Mouse (Mus musculus): ENCODE measurements around the gene Rassf3. TPM values are rescaled to one million over a fixed set of nuclear protein-coding genes. Genes with fewer than 3 reads are reported as not detected.

The Rassf3 gene
- polyA plus RNA-seq, 1 experiment from 2014 or later, result 21.0 TPM

DNA sequence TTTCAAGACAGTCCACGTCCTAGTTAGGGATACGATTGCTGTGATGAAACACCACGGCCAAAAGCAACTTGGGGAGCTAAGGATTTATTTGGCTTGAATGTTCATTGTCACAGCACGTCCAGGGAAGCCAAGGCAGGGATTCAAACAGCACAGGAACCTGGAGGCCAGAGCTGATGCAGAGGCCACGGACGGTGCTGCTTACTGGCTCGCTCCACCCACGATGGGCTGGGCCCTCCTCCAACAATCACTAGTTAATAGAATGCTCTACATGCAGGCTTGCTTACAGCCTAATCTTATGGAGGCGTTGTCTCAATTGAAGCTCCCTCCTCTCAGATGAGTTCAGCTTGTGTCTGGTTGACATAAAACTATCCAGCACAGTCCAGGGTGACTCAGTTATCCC is 108.4 kb downstream of the Rassf3 start:
- no peak overlapping the region for H3K4me2 ChIP-seq
- WGBS, result 85% methylated on average over 9 of the region's 9 CpGs
- no peaks in the 10 kb centered on the region for H3K27me3 ChIP-seq (ENCODE audit: insufficient read depth, low read length)
- 0 out of 2 replicates have a peak, but pooled peaks cover 15% of the 10 kb centered on the region for H3K36me3 ChIP-seq (ENCODE audit: insufficient read depth)
- H3K27ac ChIP-seq (ENCODE audit: low read depth), result no peak overlapping the region
- no peak overlapping the region for H3K9ac ChIP-seq
- DNase-seq (no peak), ATAC-seq (ENCODE audit: insufficient read depth) (no peak)
- no peak for TF ChIP-seq CTCF (IDR thresholded peaks at IDR 0.05; ENCODE audit: low read depth)
- no peak overlapping the region for H3K4me3 ChIP-seq (ENCODE audit: low read depth, low read length)
- H3K9me3 ChIP-seq (ENCODE audit: low read depth, low read length), result no peaks in the 10 kb centered on the region
- H3K4me1 ChIP-seq (ENCODE audit: insufficient read depth), result peaks cover 9% of the 10 kb centered on the region

DNA sequence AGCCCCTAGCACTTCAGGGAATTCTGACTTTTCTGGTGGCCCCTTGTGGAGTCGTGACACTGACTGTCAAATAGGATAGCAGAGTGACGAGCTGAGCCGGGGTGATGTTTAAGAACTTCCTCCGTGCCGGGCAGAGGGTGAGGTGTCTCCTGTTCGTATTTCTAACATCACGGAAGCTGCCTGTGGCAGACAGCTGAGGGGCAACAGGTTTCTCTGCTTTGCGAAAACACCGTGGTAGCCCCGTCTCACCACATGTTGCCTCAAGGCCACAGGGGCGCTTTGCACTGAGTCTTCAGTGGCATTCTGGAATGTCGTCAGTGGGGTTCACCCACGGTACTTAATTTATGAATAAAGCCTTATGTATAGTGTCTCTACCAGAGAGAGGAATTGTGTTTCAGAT is 108.9 kb downstream of the Rassf3 start:
- Histone ChIP-seq H3K9me3 (ENCODE audit: low read depth, low read length) (no peaks in the 10 kb centered on the region), H3K9ac (no peak overlapping the region), H3K4me1 (ENCODE audit: insufficient read depth) (peaks cover 9% of the 10 kb centered on the region), H3K4me3 (ENCODE audit: low read depth, low read length) (no peak overlapping the region), H3K27ac (ENCODE audit: low read depth) (no peak overlapping the region), H3K4me2 (no peak overlapping the region), H3K36me3 (ENCODE audit: insufficient read depth) (0 out of 2 replicates have a peak, but pooled peaks cover 15% of the 10 kb centered on the region), H3K27me3 (ENCODE audit: insufficient read depth, low read length) (no peaks in the 10 kb centered on the region)
- no peak for TF ChIP-seq CTCF (IDR thresholded peaks at IDR 0.05; ENCODE audit: low read depth)
- DNase-seq (no peak), ATAC-seq (ENCODE audit: insufficient read depth) (no peak)
- 61% methylated on average over 13 of the region's 13 CpGs for whole genome bisulfite sequencing

DNA sequence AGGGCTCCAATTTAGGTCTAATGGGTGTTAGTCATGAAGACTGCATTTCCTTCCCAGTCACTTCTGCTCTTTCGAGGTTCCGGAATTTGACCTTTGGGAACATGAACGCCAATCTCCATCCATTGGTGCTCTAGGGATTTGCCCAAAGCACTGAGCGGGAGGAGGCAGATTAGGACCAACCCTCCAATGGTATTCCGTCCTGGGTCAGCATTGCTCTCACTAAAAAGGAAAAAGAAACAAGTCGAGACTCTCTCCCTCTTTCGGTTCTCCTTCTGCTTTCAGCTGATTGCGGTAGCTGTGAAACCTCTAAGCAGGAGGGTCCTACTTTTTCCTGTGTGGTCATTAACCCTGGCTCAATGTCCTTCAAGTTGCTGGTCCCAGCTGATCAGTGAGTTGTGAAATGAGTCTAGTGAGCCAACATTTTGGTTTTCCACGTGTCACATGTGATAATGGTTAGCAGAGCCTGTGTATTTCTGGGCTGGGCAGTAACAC is 110.3 kb downstream of the Rassf3 start:
- Histone ChIP-seq H3K4me2 (peak overlapping the region; percentile 93), H3K9me3 (ENCODE audit: low read depth, low read length) (no peaks in the 10 kb centered on the region), H3K27me3 (ENCODE audit: insufficient read depth, low read length) (no peaks in the 10 kb centered on the region), H3K27ac (ENCODE audit: low read depth) (no peak overlapping the region), H3K4me1 (ENCODE audit: insufficient read depth) (peaks cover 9% of the 10 kb centered on the region), H3K36me3 (ENCODE audit: insufficient read depth) (0 out of 2 replicates have a peak, but pooled peaks cover 9% of the 10 kb centered on the region), H3K4me3 (ENCODE audit: low read depth, low read length) (peak overlapping the region; percentile 85), H3K9ac (peak overlapping the region; percentile 75)
- 11% methylated on average over 9 of the region's 9 CpGs for WGBS
- DNase-seq, result peak; percentile 48
- TF ChIP-seq CTCF (IDR thresholded peaks at IDR 0.05; ENCODE audit: low read depth), result no peak
- no peak for ATAC-seq (ENCODE audit: insufficient read depth)

DNA sequence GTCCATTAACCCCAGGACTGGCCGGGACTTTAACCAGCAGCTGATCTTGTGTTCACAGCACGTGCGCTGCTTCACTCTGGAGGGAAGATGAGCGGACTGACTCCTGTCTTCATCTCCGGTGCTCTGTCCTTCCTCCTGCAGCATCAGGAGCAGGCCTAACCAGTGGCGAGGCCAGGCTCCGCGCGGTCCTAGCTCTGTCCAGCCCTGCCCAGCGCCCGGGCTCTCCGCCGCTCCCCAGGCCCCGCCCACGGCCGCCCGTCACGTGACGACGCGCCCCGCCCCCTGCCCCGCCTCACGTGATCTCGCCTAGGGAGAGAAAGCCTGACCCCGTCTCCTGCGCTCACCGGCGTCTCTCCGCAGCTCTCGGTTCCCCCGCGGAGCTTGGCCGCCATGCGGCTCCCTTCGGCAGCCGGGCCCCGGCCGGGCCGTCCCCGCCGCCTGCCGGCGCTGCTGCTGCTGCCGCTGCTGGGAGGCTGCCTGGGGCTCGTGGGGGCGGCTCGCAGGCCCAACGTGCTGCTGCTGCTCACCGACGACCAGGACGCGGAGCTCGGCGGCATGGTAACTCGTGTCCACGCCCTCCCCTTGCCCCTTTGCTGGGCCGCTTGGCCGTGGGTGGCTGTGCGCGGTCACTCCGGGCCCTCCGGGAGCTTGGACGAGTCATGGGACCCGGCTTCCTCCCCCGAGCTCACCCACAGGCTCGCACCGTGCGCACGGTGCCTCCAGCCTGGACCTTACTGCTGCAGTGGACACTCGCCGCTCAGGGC is 111.2 kb downstream of the Rassf3 start, which contains the start of gene Gns:
TSS of gene Gns (plus strand) at position 290 of the 764 bp plus-strand sequence.
- Histone ChIP-seq H3K4me3 (ENCODE audit: low read depth, low read length) (peak within 1 kb of the TSS; percentile 85), H3K27ac (ENCODE audit: low read depth) (0 out of 2 replicates have a peak within 1 kb of the TSS, but pooled peaks have one; percentile 19), H3K9me3 (ENCODE audit: low read depth, low read length) (no peaks in the 10 kb centered on the region), H3K4me2 (peak within 1 kb of the TSS; percentile 93), H3K9ac (peak within 1 kb of the TSS; percentile 75), H3K4me1 (ENCODE audit: insufficient read depth) (peaks cover 9% of the 10 kb centered on the region), H3K36me3 (ENCODE audit: insufficient read depth) (0 out of 2 replicates have a peak, but pooled peaks cover under 1% of the 10 kb centered on the region), H3K27me3 (ENCODE audit: insufficient read depth, low read length) (no peaks in the 10 kb centered on the region)
- TF ChIP-seq CTCF (IDR thresholded peaks at IDR 0.05; ENCODE audit: low read depth), result no peak
- under 1% methylated on average over 72 of the region's 72 CpGs for WGBS
- peak; percentile 99 for ATAC-seq (ENCODE audit: insufficient read depth)
- peak; percentile 91 for DNase-seq

DNA sequence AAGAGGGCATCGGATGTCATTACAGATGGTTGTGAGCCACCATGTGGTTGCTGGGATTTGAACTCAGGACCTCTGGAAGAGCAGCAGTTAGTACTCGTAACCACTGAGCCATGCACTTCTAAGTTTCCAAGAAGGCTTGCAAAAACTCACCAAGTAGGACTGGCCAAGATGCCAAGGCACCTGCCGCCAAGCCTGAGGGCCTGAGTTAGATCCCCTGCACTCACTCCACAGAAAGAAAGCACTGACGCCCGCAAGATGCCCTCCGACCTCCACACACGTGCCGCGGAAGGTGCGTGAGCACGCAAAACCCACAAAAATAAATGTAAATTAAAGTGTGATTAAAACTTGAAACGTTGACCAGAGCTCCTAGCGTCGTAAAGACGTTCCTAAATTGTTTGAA is 111.8 kb downstream of the Rassf3 start:
- H3K4me2 ChIP-seq, result peak overlapping the region; percentile 93
- TF ChIP-seq CTCF (IDR thresholded peaks at IDR 0.05; ENCODE audit: low read depth), result no peak
- DNase-seq (no peak), ATAC-seq (ENCODE audit: insufficient read depth) (0 out of 2 replicates have a peak, but pooled peaks have one; percentile 9)
- H3K9me3 ChIP-seq (ENCODE audit: low read depth, low read length), result no peaks in the 10 kb centered on the region
- H3K4me1 ChIP-seq (ENCODE audit: insufficient read depth), result peaks cover 9% of the 10 kb centered on the region
- H3K27me3 ChIP-seq (ENCODE audit: insufficient read depth, low read length), result no peaks in the 10 kb centered on the region
- H3K4me3 ChIP-seq (ENCODE audit: low read depth, low read length), result peak overlapping the region; percentile 85
- peak overlapping the region; percentile 45 for H3K9ac ChIP-seq
- WGBS, result 20% methylated on average over 15 of the region's 15 CpGs
- H3K36me3 ChIP-seq (ENCODE audit: insufficient read depth), result no peaks in the 10 kb centered on the region
- no peak overlapping the region for H3K27ac ChIP-seq (ENCODE audit: low read depth)

DNA sequence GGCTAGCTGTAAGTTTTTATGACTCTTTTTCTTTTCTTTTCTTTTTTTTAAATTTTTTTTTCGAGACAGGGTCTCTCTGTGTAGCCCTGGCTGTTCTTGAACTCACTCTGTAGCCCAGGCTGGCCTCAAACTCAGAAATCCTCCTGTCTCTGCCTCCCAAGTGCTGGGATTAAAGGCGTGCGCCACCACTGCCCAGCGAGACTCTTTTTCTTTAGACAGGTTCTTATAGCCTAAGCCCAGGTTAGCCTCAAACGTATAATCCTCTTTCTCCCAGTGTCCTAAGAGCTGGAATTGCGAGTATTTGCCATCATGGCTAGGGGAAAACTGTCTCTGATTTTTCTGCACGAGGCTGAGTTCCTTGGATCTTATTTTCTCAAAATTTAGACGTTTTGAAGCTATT is 112.9 kb downstream of the Rassf3 start:
- Histone ChIP-seq H3K9me3 (ENCODE audit: low read depth, low read length) (no peaks in the 10 kb centered on the region), H3K27me3 (ENCODE audit: insufficient read depth, low read length) (no peaks in the 10 kb centered on the region), H3K4me3 (ENCODE audit: low read depth, low read length) (no peak overlapping the region), H3K27ac (ENCODE audit: low read depth) (no peak overlapping the region), H3K4me1 (ENCODE audit: insufficient read depth) (peaks cover 9% of the 10 kb centered on the region), H3K36me3 (ENCODE audit: insufficient read depth) (no peaks in the 10 kb centered on the region), H3K4me2 (no peak overlapping the region), H3K9ac (no peak overlapping the region)
- DNase-seq (no peak), ATAC-seq (ENCODE audit: insufficient read depth) (no peak)
- TF ChIP-seq CTCF (IDR thresholded peaks at IDR 0.05; ENCODE audit: low read depth), result no peak
- 78% methylated on average over 8 of the region's 8 CpGs for WGBS

DNA sequence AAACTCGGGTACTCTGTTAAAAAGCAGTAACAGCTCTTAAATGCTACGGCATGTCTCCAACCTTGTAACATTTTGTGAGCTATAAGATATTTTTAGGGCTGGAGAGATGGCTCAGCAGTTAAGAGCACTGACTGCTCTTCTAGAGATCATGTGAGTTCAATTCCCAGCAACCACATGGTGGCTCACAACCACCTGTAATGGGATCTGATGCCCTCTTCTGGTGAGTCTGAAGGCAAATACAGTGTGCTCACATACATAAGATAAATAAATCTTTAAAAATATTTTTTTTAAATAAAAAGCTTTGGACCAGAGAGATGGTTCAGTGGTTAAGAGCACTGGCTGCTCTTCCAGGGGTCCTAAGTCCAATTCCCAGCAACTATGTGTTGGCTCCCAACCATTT is 115.8 kb downstream of the Rassf3 start:
- Histone ChIP-seq H3K36me3 (ENCODE audit: insufficient read depth) (no peaks in the 10 kb centered on the region), H3K4me2 (no peak overlapping the region), H3K27me3 (ENCODE audit: insufficient read depth, low read length) (no peaks in the 10 kb centered on the region), H3K4me1 (ENCODE audit: insufficient read depth) (no peaks in the 10 kb centered on the region), H3K9me3 (ENCODE audit: low read depth, low read length) (no peaks in the 10 kb centered on the region), H3K27ac (ENCODE audit: low read depth) (no peak overlapping the region), H3K4me3 (ENCODE audit: low read depth, low read length) (no peak overlapping the region), H3K9ac (no peak overlapping the region)
- ATAC-seq (ENCODE audit: insufficient read depth), result no peak
- TF ChIP-seq CTCF (IDR thresholded peaks at IDR 0.05; ENCODE audit: low read depth), result no peak
- no peak for DNase-seq
- WGBS, result 89% methylated on average over 2 of the region's 2 CpGs

Other genes starting within 250 kb of the Rassf3 start
- 1.7 and 2.5 TPM in 2 replicates for gene Tbc1d30, start 125.1 kb downstream of the Rassf3 start, polyA plus RNA-seq (2014; fragmentation: Nextera tagmentation; extraction: Ambion mirVana)
- 46.9 and 47.0 TPM in 2 replicates for gene Gns, start 111.3 kb downstream of the Rassf3 start, polyA plus RNA-seq (2014; fragmentation: Nextera tagmentation; extraction: Ambion mirVana)
- gene Tbk1, start 110.4 kb upstream of the Rassf3 start, polyA plus RNA-seq (2014; fragmentation: Nextera tagmentation; extraction: Ambion mirVana), result 38.1 and 39.6 TPM in 2 replicates
- 67.5 and 69.9 TPM in 2 replicates for gene Xpot, start 150.0 kb upstream of the Rassf3 start, polyA plus RNA-seq (2014; fragmentation: Nextera tagmentation; extraction: Ambion mirVana)
- gene D930020B18Rik, start 165.2 kb upstream of the Rassf3 start, polyA plus RNA-seq (2014; fragmentation: Nextera tagmentation; extraction: Ambion mirVana), result 0.46 and 0.54 TPM in 2 replicates

Data from lung, embryonic 14.5 days (tissue).